Mouse (Mus musculus): ENCODE measurements at regions not wholly inside any gene's neighbourhood (a gene's known extent, or its start where the extent isn't known, plus 50 kb on each side); places are given as distances from the start of the nearest gene placed in this dataset.

DNA sequence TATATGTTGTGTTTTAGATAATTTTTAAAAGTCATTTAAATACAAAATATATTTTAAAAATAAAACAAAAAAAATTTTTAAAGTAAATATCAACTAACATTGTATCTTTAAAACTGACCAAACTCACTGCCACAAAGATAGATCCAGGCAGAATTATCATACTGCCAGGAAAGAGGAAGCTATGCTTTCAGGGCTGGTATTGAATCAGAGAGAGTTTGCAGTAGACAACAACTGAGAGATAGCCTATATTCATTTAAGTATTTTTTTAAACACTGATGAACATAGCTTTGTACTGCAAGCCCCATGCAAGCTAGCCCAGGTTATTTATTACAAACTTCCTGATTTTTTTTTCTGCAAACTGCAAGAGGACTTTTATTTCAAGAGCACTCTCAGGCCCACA is 142.0 kb upstream of the Arhgap18 start:
- TF ChIP-seq CTCF (IDR thresholded peaks at IDR 0.05; ENCODE audit: low read depth) = no peak
- TF ChIP-seq EP300 (IDR thresholded peaks at IDR 0.05; ENCODE audit: low read depth) = no peak
